Mouse (Mus musculus) midbrain, embryonic 11.5 days (tissue): ENCODE data around the gene Tcf7. TPM values are rescaled to one million over a fixed set of nuclear protein-coding genes. Genes with fewer than 3 reads are reported as not detected.

Experiments
- ATAC-seq: fragments of 200-750 bp; cut with Nextera tagmentation; 2 replicates; pipeline ENCODE4 v1.8.0; 2017; ENCODE audit warnings: moderate TSS enrichment, moderate library complexity; ENCODE audit not compliant: low FRiP score
- DNase-seq: peaks from one replicate; pipeline ENCODE4 v3.0.0; 2015; ENCODE audit warnings: low spot score; ENCODE audit errors: missing footprints
- H3K27ac ChIP-seq: fragments of 300-500 bp; sonication (generic); 2 replicates; pipeline ENCODE4 v1.5.1; 2014; ENCODE audit warnings: low read depth, low read length
- H3K27me3 ChIP-seq: fragments of 300-500 bp; sonication (generic); 2 replicates; pipeline ENCODE4 v1.6.1; 2014; ENCODE audit warnings: mild to moderate bottlenecking, low read length, moderate library complexity, mixed read lengths; ENCODE audit not compliant: control insufficient read depth, insufficient read depth
- H3K36me3 ChIP-seq: fragments of 300-500 bp; sonication (generic); 2 replicates; pipeline ENCODE4 v1.6.1; 2014; ENCODE audit warnings: mild to moderate bottlenecking, low read length, moderate library complexity, mixed read lengths; ENCODE audit not compliant: control insufficient read depth, insufficient read depth
- H3K4me1 ChIP-seq: fragments of 300-500 bp; sonication (generic); 2 replicates; pipeline ENCODE4 v1.6.1; 2014; ENCODE audit warnings: low read length; ENCODE audit not compliant: control insufficient read depth, insufficient read depth
- H3K4me2 ChIP-seq: fragments of 300-500 bp; sonication (generic); 2 replicates; pipeline ENCODE4 v1.6.1; 2014; ENCODE audit warnings: mild to moderate bottlenecking, moderate library complexity
- H3K4me3 ChIP-seq: fragments of 300-500 bp; sonication (generic); 2 replicates; pipeline ENCODE4 v1.5.1; 2014; ENCODE audit warnings: low read depth, low read length
- H3K9ac ChIP-seq: fragments of 300-500 bp; sonication (generic); 2 replicates; pipeline ENCODE4 v1.6.1; 2014; ENCODE audit warnings: low read length
- H3K9me3 ChIP-seq: fragments of 300-500 bp; sonication (generic); 2 replicates; pipeline ENCODE4 v1.6.1; 2016; ENCODE audit warnings: low read length; ENCODE audit not compliant: control insufficient read depth
- WGBS: fragments of 180-500 bp; shearing (Covaris S2); extraction: QIAGEN DNeasy Blood & Tissue Kit; methylation state at CpG from one replicate; pipeline ENCODE4 v1.1.7; 2014; 5-methylcytosine and 5-hydroxymethylcytosine counted together
- polyA plus RNA-seq: library from polyadenylated mRNA; unstranded; fragments of >200 nt; fragmentation: Nextera tagmentation; extraction: Ambion mirVana; gene quantifications from 2 replicates; pipeline ENCODE4 v1.2.1, GENCODE M21; 2014

The Tcf7 gene
- polyA plus RNA-seq, 1 experiment from 2014 or later: 10.7 TPM

DNA sequence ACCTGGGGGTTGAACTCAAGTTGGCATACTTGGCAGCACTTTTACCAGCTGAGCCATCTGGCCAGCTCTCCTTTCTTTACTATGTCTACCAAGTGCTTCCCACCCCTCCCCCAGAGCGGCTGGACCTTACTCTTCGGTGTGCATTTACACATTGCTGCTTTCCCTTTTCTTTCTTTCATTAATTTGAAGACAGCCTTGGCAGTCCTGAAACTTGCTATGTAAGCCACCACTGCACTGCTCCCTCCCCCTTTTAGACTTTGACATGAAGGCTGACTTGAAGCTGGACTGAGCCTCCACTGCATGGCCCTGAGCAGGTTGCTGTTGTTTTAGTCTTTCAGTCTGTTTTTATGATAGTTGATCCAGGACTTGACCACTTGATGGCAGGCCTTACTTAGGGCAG lies 33.4 kb downstream of the Tcf7 start:
- DNase-seq (no peak), ATAC-seq (no peak)
- Histone ChIP-seq H3K4me3 (no peak overlapping the region), H3K4me2 (no peak overlapping the region), H3K9me3 (no peaks in the 10 kb centered on the region), H3K9ac (no peak overlapping the region), H3K27me3 (no peaks in the 10 kb centered on the region), H3K27ac (no peak overlapping the region), H3K4me1 (no peaks in the 10 kb centered on the region), H3K36me3 (peaks cover 5% of the 10 kb centered on the region; the same call in 1 of the 2 replicates)
- WGBS: 95% methylated on average over 2 of the region's 2 CpGs

DNA sequence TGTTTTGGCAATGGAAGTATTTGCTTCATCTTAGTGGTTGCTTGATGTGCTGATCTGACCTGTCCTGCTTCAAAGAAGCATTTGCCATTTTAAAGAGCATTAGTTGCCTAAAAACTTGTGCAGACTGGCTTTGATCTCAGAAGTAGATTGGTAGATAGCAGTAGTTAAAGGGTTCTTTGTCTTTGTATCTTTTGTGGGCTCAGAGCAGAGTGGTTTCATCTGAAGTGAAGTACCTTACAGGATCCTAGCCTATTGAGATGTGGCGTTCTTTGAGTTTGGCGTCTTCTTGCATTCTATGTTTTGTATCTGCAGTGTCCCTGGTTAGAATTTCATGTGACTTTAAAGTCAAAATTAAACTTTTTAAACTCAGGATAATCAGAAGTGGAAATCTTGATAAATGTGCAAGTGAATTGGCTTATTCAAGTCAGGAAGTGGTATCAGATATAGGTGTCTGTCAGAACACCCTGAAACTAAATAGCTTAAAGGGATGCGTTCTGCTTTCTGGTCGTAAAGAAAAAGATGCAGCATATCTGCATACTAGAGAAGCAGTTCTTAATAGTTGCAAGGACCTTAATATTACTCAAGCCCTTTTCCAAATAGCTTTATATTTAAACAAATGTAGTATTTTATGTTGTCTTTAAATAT lies 41.8 kb downstream of the Tcf7 start:
- Histone ChIP-seq H3K9me3 (no peaks in the 10 kb centered on the region), H3K9ac (no peak overlapping the region), H3K4me1 (no peaks in the 10 kb centered on the region), H3K27me3 (no peaks in the 10 kb centered on the region), H3K36me3 (peaks cover 11% of the 10 kb centered on the region; the same call in 1 of the 2 replicates), H3K4me2 (no peak overlapping the region), H3K27ac (no peak overlapping the region), H3K4me3 (no peak overlapping the region)
- ATAC-seq (no peak), DNase-seq (no peak)
- 90% methylated on average over 4 of the region's 4 CpGs for WGBS

DNA sequence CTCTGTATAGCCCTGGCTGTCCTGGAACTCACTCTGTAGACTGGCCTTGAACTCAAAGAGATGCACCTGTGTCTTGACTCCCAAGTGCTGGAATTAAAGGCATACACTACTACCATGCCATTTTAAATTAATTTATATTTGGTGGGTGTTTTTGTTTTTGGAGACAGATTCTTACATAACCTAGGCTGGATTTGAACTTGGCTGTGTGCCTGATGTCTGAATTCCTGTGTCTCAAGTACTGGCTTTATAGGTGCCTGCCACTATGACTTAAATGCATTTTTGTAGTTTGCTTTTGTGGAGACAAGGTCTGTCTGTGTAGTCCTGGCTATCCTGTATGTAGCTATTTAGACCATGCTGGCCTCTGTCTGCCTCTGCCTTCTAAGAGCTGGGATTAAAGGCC lies 48.3 kb downstream of the Tcf7 start:
- Histone ChIP-seq H3K4me3 (no peak overlapping the region), H3K36me3 (peaks cover 5% of the 10 kb centered on the region; the same call in 1 of the 2 replicates), H3K4me1 (peaks cover 17% of the 10 kb centered on the region), H3K4me2 (no peak overlapping the region), H3K9me3 (no peaks in the 10 kb centered on the region), H3K27me3 (no peaks in the 10 kb centered on the region), H3K9ac (no peak overlapping the region), H3K27ac (no peak overlapping the region)
- no peak for ATAC-seq
- DNase-seq: peak; percentile 79

DNA sequence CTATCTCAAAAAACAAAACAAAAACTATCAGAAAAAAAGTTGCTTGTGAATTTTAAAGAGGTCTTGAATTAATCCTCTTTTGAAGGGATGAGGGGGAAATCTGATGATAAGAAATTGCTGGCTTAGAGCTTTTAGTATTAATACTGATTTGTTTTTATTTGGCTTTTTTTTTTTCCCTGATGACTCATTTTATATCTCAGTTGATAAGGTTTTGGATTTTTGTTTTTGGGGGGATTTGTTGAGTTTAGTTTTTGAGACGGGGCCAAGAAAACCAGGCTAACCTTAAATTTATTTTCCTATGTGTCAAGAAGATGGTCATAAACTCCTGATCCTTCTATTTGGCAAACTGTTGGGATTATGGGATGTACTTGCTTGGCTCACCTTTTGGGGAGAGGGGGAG lies 48.9 kb downstream of the Tcf7 start:
- Histone ChIP-seq H3K9me3 (no peaks in the 10 kb centered on the region), H3K9ac (no peak overlapping the region), H3K4me2 (peak overlapping the region; percentile 89), H3K4me3 (0 out of 2 replicates have a peak overlapping the region, but pooled peaks have one; percentile 99), H3K36me3 (peaks cover 3% of the 10 kb centered on the region; the same call in 1 of the 2 replicates), H3K4me1 (peaks cover 17% of the 10 kb centered on the region), H3K27ac (no peak overlapping the region), H3K27me3 (no peaks in the 10 kb centered on the region)
- ATAC-seq (no peak), DNase-seq (peak; percentile 65)
- 93% methylated on average over 1 of the region's 1 CpGs for WGBS

DNA sequence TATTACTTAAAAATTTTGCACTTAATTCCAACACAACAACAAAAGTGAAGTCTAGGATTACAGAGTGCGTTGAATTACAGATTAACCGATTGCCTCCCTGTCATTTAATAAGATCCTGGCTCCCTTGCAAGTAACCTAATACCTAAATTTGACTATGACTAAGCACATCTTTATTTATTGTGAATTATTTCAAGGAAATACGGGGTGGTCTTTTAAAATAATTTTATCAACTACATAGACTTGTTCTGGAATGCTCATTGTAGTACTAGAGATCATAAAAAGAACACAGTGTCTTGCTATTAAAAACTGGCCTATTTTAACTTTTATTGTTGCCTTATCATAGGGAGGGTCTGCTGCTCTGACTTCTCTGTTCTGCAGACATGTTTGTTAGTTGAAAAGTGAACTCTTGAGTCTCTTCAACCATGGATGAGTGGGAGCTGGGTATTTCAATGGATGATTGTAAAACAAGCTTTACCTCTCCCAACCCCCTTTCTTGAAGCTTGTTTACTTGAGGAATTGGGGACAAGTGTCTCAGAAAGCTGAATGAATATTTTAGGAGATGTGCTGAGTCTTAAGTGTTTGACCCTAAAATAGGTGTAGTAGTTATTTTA lies 49.7 kb downstream of the Tcf7 start:
- no peaks in the 10 kb centered on the region; the same call in 1 of the 2 replicates for H3K36me3 ChIP-seq
- DNase-seq (peak; percentile 83), ATAC-seq (no peak)
- no peaks in the 10 kb centered on the region for H3K27me3 ChIP-seq
- H3K27ac ChIP-seq: no peak overlapping the region
- peaks cover 17% of the 10 kb centered on the region for H3K4me1 ChIP-seq
- 37% methylated on average over 3 of the region's 3 CpGs for WGBS
- peak overlapping the region; percentile 99; the same call in 1 of the 2 replicates for H3K9ac ChIP-seq
- H3K9me3 ChIP-seq: no peaks in the 10 kb centered on the region
- H3K4me2 ChIP-seq: peak overlapping the region; percentile 89
- H3K4me3 ChIP-seq: peak overlapping the region; percentile 99

DNA sequence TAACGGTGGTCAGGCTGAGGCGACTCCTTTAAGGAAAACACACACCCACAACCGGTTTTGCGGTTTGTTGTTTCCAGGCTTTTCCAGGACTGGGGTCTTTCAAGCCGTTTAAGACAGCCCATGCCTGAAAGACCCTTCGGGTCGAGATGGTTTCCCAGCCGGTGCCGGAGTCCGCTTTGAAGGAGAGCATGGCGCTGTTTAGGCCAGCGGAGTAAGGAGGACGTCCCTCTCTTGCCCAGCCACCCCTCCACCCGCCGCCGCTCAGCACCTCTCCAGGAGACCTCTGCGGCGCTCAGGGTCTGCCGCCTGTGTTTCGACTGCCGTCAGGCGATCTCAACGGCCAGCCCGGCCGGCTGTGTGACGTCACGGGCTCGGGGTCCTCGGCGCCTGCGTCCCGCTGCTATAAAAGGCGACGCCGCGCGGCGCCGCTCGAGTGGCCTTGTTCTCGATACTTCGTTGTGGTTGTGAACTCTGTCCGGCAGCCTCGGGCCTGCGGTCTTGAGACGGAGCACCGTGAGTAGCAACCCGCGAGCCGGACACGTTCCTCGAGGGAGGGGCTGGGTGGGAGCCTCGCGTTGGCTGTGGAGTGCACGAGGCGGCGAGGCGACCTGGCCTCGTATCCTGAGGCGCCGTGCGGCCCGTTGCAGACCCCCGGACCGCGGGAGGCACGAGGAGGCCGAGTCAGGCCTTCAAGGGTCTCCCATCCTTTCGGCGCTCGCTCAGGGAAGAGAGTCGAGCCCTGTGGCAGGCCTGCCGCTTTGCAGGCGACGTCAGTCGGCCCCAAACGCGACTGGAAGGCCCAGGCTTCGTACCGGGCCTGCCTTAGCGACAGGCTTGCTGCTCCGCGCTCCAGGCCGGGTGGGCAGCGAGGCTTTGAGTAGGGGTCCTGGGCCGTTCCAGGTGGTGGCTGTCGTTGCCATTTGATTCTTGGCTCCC lies 50.9 kb downstream of the Tcf7 start, which contains the start of gene Skp1a:
Gene Skp1a (plus strand): TSS at position 390 of the 936 bp plus-strand sequence.
- peaks cover 17% of the 10 kb centered on the region for H3K4me1 ChIP-seq
- ATAC-seq: peak; percentile 91
- H3K9ac ChIP-seq: peak within 1 kb of the TSS; percentile 99
- H3K4me3 ChIP-seq: peak within 1 kb of the TSS; percentile 99
- under 1% methylated on average over 87 of the region's 87 CpGs for WGBS
- H3K4me2 ChIP-seq: peak within 1 kb of the TSS; percentile 89
- H3K36me3 ChIP-seq: no peaks in the 10 kb centered on the region
- H3K9me3 ChIP-seq: no peaks in the 10 kb centered on the region
- H3K27me3 ChIP-seq: no peaks in the 10 kb centered on the region
- peak; percentile 99 for DNase-seq
- peak within 1 kb of the TSS; percentile 98 for H3K27ac ChIP-seq

DNA sequence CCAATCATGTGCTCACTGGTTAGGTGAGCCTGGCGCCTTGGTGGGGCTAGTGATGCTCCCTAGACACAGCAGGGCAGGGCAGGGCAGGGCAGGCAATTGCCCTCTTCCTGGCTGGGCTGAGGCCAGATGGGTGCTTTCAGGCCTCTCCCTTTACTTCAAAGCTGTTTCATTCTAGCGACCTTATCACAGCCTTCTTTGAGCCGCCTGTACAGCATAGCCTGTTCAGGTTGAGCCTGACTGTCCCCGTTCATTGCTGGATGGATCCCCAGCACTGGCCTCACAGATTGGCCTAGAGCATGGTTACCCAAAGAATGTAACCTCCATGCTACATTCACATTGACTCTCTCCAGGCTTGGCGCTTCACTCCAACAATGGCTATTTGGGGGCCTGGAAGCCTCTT lies 52.1 kb downstream of the Tcf7 start:
- H3K4me1 ChIP-seq: peaks cover 17% of the 10 kb centered on the region
- ATAC-seq: no peak
- H3K36me3 ChIP-seq: no peaks in the 10 kb centered on the region
- H3K27me3 ChIP-seq: no peaks in the 10 kb centered on the region
- no peak overlapping the region for H3K27ac ChIP-seq
- H3K4me3 ChIP-seq: peak overlapping the region; percentile 99
- H3K4me2 ChIP-seq: peak overlapping the region; percentile 89
- 64% methylated on average over 5 of the region's 5 CpGs for whole genome bisulfite sequencing
- DNase-seq: peak; percentile 76
- no peaks in the 10 kb centered on the region for H3K9me3 ChIP-seq
- H3K9ac ChIP-seq: peak overlapping the region; percentile 99

DNA sequence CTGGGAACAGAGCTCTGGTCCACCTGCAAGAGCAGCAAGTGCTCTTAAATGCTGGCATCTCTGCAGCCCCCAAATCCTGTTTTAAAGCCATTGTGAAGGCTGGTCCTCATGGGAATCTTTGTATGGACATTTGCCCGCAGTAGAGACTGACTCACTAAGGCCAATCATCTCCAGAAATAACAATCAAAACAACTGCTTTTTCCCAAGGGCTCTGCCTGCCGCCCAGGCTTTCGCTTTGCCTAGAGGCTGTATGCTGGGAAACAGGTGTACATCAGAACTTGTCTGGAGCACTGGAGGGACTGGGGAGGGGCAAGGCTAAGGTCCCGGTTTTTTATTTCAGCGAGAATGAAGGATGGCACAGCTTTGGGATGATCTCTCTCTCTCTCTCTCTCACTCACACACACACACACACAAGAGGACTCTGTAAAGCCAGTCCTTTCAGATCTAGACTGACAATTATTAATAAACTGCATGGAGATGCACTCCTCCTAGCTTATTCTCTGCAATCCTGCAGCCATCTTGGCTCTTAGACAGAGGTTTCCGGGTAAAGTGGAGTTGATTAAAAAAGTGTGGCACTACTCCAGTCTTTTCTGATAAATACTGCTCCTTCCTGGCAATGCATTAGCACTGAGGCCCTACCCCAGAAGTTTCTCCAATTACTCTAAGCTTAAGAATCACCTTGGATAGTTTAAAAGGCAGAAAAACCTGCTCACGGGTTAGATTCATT lies 53.9 kb downstream of the Tcf7 start:
- Histone ChIP-seq H3K9ac (no peak overlapping the region), H3K4me1 (peaks cover 15% of the 10 kb centered on the region), H3K36me3 (no peaks in the 10 kb centered on the region), H3K9me3 (no peaks in the 10 kb centered on the region), H3K4me3 (no peak overlapping the region), H3K27ac (no peak overlapping the region), H3K27me3 (no peaks in the 10 kb centered on the region), H3K4me2 (no peak overlapping the region)
- 86% methylated on average over 7 of the region's 7 CpGs for WGBS
- ATAC-seq (no peak), DNase-seq (no peak)
